In the genomic region with DNA sequence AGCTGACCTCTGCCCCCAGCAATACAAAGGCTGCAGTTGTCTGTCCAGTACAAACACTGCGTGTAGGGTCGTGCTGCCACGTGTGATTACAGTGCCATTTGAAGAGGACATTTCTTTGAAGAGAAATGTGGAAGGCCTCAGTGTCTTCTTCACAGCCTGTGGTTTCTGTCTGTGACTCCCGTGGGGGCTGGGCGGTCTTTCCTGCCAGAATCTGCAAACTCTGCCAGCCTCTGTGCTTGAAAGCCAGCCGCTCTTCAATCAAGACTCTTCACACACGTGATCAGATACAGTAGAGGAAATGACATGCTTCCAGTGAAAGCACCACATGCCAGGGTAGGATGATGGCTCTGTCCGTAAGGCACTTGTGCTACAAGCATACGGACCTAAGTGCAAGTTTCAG, we compare ENCODE assay signal across 11 mouse cellular contexts. TPM values are rescaled to one million over a fixed set of nuclear protein-coding genes. Genes with fewer than 3 reads are reported as not detected.
A peak's percentile ranks its signal among the peaks of the same experiment; 100 is the strongest.
DNase-seq lines count a peak whose midpoint lies in the region; ATAC-seq and TF ChIP-seq lines count a peak whose summit lies in the region.
"Had no signal": no experiment of that assay in that cellular context is flagged by ENCODE, and none has a peak within 500 bp of the region (broad histone marks: within the 10 kb centered on the region; RNA-seq: fewer than 3 reads in every experiment).

No protein-coding gene starts in this region.

- peak; percentile 51 for DNase-seq in left cerebral cortex, postnatal 4 days
- DNase-seq in left cerebral cortex, postnatal 36 days (ENCODE audit: low spot score in 2 of 2): no peak
- peak; percentile 47 for DNase-seq in lung, postnatal 10 days
- peak; percentile 76 to 87 for DNase-seq in thymus, adult 18-20 months
- DNase-seq in heart, postnatal 25 days (ENCODE audit: low spot score): no peak
- DNase-seq: kidney, postnatal 10 days had no signal

- intact Hi-C loops in left cerebral cortex, postnatal 4 days (cut with DNase I): no loop called here
- intact Hi-C loops in left cerebral cortex, postnatal 36 days (cut with DNase I): no loop called here
- intact Hi-C loops in heart, postnatal 25 days (cut with DNase I): no loop called here

- no peak overlapping the region for H3K27ac ChIP-seq in intestine, postnatal 0 days (ENCODE audit: low read depth, low read length)
- H3K27ac ChIP-seq in heart, embryonic 12.5 days (ENCODE audit: poor library complexity, severe bottlenecking): no peak overlapping the region
- H3K27ac ChIP-seq: heart, adult 2 months; liver, embryonic 14.5 days had no signal

- no peak overlapping the region for H3K4me3 ChIP-seq in intestine, postnatal 0 days (ENCODE audit: low read depth, low read length)
- no peak overlapping the region for H3K4me3 ChIP-seq in heart, embryonic 12.5 days
- H3K4me3 ChIP-seq: heart, adult 2 months had no signal

- H3K9me3 ChIP-seq in intestine, postnatal 0 days (ENCODE audit: control insufficient read depth): no peaks in the 10 kb centered on the region
- no peaks in the 10 kb centered on the region for H3K9me3 ChIP-seq in heart, embryonic 12.5 days (replicated peaks)

- H3K4me1 ChIP-seq in intestine, postnatal 0 days (replicated peaks; ENCODE audit: control insufficient read depth, insufficient read depth, low read length): no peaks in the 10 kb centered on the region
- peaks cover 11% of the 10 kb centered on the region; the same call in 1 of the 2 replicates for H3K4me1 ChIP-seq in heart, embryonic 12.5 days (replicated peaks)

- TF ChIP-seq CTCF in intestine, postnatal 0 days (IDR thresholded peaks at IDR 0.05; ENCODE audit: low read depth): no peak

- 52% methylated on average over 9 of the region's 9 CpGs for WGBS in intestine, postnatal 0 days
- WGBS in heart, embryonic 12.5 days: 58% methylated on average over 9 of the region's 9 CpGs

- no peak overlapping the region for H3K4me2 ChIP-seq in intestine, postnatal 0 days (replicated peaks; ENCODE audit: low read depth)
- H3K4me2 ChIP-seq in heart, embryonic 12.5 days: no peak overlapping the region

- peak; percentile 74 for ATAC-seq in activated CD4-positive, CD25-positive, alpha-beta regulatory T cell, adult 4 months
- ATAC-seq in intestine, postnatal 0 days: no peak
- ATAC-seq in heart, embryonic 12.5 days (ENCODE audit: insufficient number of reproducible peaks, low FRiP score): no peak

- H3K9ac ChIP-seq in intestine, postnatal 0 days (ENCODE audit: low read depth, low read length): no peak overlapping the region
- H3K9ac ChIP-seq in heart, embryonic 12.5 days: no peak overlapping the region
- H3K9ac ChIP-seq: liver, embryonic 14.5 days had no signal

- no peaks in the 10 kb centered on the region for H3K27me3 ChIP-seq in intestine, postnatal 0 days (replicated peaks; ENCODE audit: control insufficient read depth, insufficient read depth, low read length)
- H3K27me3 ChIP-seq in heart, embryonic 12.5 days (replicated peaks): peaks cover 4% of the 10 kb centered on the region; the same call in 1 of the 2 replicates

- H3K36me3 ChIP-seq in intestine, postnatal 0 days (ENCODE audit: control insufficient read depth, insufficient read depth): no peaks in the 10 kb centered on the region
- H3K36me3 ChIP-seq in heart, embryonic 12.5 days: no peaks in the 10 kb centered on the region

RNA-seq across cellular contexts. Expression of a gene that starts 7.4 kb away (rescaled TPM):
- total RNA-seq in left cerebral cortex, postnatal 4 days (2021): 10 to 100 TPM; 53.9 to 62.5 TPM
- total RNA-seq in left cerebral cortex, postnatal 36 days (2021): 10 to 100 TPM; 91.0 to 94.2 TPM
- 100 to 1,000 TPM; 127 to 150 TPM for polyA plus RNA-seq in activated CD4-positive, CD25-positive, alpha-beta regulatory T cell, adult 4 months (2017; shearing (Covaris generic))
- 3.4 TPM in 2 replicates for polyA plus RNA-seq in intestine, postnatal 0 days (2015; fragmentation: Nextera tagmentation; extraction: Ambion mirVana)
- 10 to 100 TPM; 61.6 to 70.0 TPM for total RNA-seq in heart, postnatal 25 days (2021)
- polyA plus RNA-seq in heart, embryonic 12.5 days (2016; fragmentation: Nextera tagmentation; extraction: Ambion mirVana): 17.3 and 17.4 TPM in 2 replicates

RNA-seq across cellular contexts. Expression of a gene that starts 45.6 kb away (rescaled TPM):
- total RNA-seq in left cerebral cortex, postnatal 4 days (2021): 10 to 100 TPM in 1 of 2 experiments, 1 to 10 TPM in 1; 8.6 to 11.0 TPM
- total RNA-seq in left cerebral cortex, postnatal 36 days (2021): 10 to 100 TPM; 11.0 to 24.6 TPM
- polyA plus RNA-seq in activated CD4-positive, CD25-positive, alpha-beta regulatory T cell, adult 4 months (2017; shearing (Covaris generic)): 10 to 100 TPM; 19.4 to 27.4 TPM
- 28.7 and 32.7 TPM in 2 replicates for polyA plus RNA-seq in intestine, postnatal 0 days (2015; fragmentation: Nextera tagmentation; extraction: Ambion mirVana)
- 10 to 100 TPM; 11.6 to 21.6 TPM for total RNA-seq in heart, postnatal 25 days (2021)
- 58.9 and 64.4 TPM in 2 replicates for polyA plus RNA-seq in heart, embryonic 12.5 days (2016; fragmentation: Nextera tagmentation; extraction: Ambion mirVana)

Comparison
In these comparisons a context has a peak if more than half of its experiments do, and no peak if none do; other contexts are left out.
1. DNase-seq: peak in left cerebral cortex, postnatal 4 days (single experiment), lung, postnatal 10 days (single experiment) and thymus, adult 18-20 months (2 of 2); none in left cerebral cortex, postnatal 36 days (0 of 2) and heart, postnatal 25 days (single experiment).